ENCODE assay signal across 11 mouse cellular contexts in genomic region chr19:30548411-30549043, GRCm38 (mm10). TPM values are rescaled to one million over a fixed set of nuclear protein-coding genes. Genes with fewer than 3 reads are reported as not detected.
DNase-seq lines count a peak whose midpoint lies in the region; ATAC-seq lines count a peak whose summit lies in the region.
"Had no signal": no experiment of that assay in that cellular context is flagged by ENCODE, and none has a peak within 500 bp of the region (broad histone marks: within the 10 kb centered on the region; RNA-seq: fewer than 3 reads in every experiment).

No protein-coding gene starts in this region.

- peak overlapping the region; percentile 31; the same call in 1 of the 2 replicates for H3K27ac ChIP-seq in heart, embryonic 10.5 days
- no peak overlapping the region for H3K27ac ChIP-seq in intestine, embryonic 15.5 days
- H3K27ac ChIP-seq in midbrain, embryonic 13.5 days, result no peak overlapping the region

- H3K4me1 ChIP-seq in heart, embryonic 10.5 days, result peaks cover 21% of the 10 kb centered on the region
- peaks cover 13% of the 10 kb centered on the region for H3K4me1 ChIP-seq in intestine, embryonic 15.5 days (replicated peaks)
- peaks cover 24% of the 10 kb centered on the region for H3K4me1 ChIP-seq in midbrain, embryonic 13.5 days (replicated peaks)

- WGBS in heart, embryonic 10.5 days, result under 1% methylated on average over 23 of the region's 23 CpGs
- WGBS in intestine, embryonic 15.5 days, result 1% methylated on average over 23 of the region's 23 CpGs
- WGBS in midbrain, embryonic 13.5 days, result under 1% methylated on average over 23 of the region's 23 CpGs

- H3K36me3 ChIP-seq in heart, embryonic 10.5 days, result no peaks in the 10 kb centered on the region
- no peaks in the 10 kb centered on the region for H3K36me3 ChIP-seq in intestine, embryonic 15.5 days
- no peaks in the 10 kb centered on the region for H3K36me3 ChIP-seq in midbrain, embryonic 13.5 days

- no peak for ATAC-seq in intestine, embryonic 15.5 days
- ATAC-seq in midbrain, embryonic 13.5 days, result peak; percentile 64

- H3K27me3 ChIP-seq in heart, embryonic 10.5 days (ENCODE audit: insufficient read depth, poor library complexity, severe bottlenecking), result peaks cover 53% of the 10 kb centered on the region
- H3K27me3 ChIP-seq in intestine, embryonic 15.5 days (replicated peaks), result peaks cover 31% of the 10 kb centered on the region
- peaks cover 72% of the 10 kb centered on the region for H3K27me3 ChIP-seq in midbrain, embryonic 13.5 days

- intact Hi-C loops in heart, postnatal 14 days (cut with DNase I), result no loop called here

- no peak overlapping the region for H3K9ac ChIP-seq in intestine, embryonic 15.5 days
- peak overlapping the region; percentile 50 for H3K9ac ChIP-seq in midbrain, embryonic 13.5 days (replicated peaks)

- peak overlapping the region; percentile 57 for H3K4me2 ChIP-seq in intestine, embryonic 15.5 days (replicated peaks)
- peak overlapping the region; percentile 65 for H3K4me2 ChIP-seq in midbrain, embryonic 13.5 days (replicated peaks)

- peak; percentile 77 for DNase-seq in heart, embryonic 10.5 days (ENCODE audit: low spot score)
- no peak for DNase-seq in heart, postnatal 14 days
- DNase-seq in embryo, embryonic 10 days (ENCODE audit: low spot score), result peak; percentile 54
- no peak for DNase-seq in spleen, postnatal 36 days (ENCODE audit: low spot score in 2 of 2)
- DNase-seq in thymus, adult 18-20 months, result no peak
- DNase-seq in frontal cortex, adult 2 months (ENCODE audit: extremely low spot score in 1 of 2, low spot score in 1 of 2), result no peak

- H3K4me3 ChIP-seq in heart, embryonic 10.5 days, result peak overlapping the region; percentile 58
- H3K4me3 ChIP-seq in intestine, embryonic 15.5 days (replicated peaks), result peak overlapping the region; percentile 25
- peak overlapping the region; percentile 40 for H3K4me3 ChIP-seq in midbrain, embryonic 13.5 days (replicated peaks)
- H3K4me3 ChIP-seq: erythroblast, embryonic 14.5 days had no signal

- H3K9me3 ChIP-seq in heart, embryonic 10.5 days, result no peaks in the 10 kb centered on the region
- H3K9me3 ChIP-seq in intestine, embryonic 15.5 days, result no peaks in the 10 kb centered on the region
- H3K9me3 ChIP-seq in midbrain, embryonic 13.5 days, result no peaks in the 10 kb centered on the region

RNA-seq across cellular contexts. Expression of gene Dkk1, which starts 0.9 kb away (rescaled TPM):
- polyA plus RNA-seq in heart, embryonic 10.5 days (2016; fragmentation: Nextera tagmentation; extraction: Ambion mirVana), result 4.2 and 16.2 TPM in 2 replicates
- total RNA-seq in heart, postnatal 14 days (2021), result not detected
- polyA plus RNA-seq in intestine, embryonic 15.5 days (2015; fragmentation: Nextera tagmentation; extraction: Ambion mirVana), result 1.1 and 1.4 TPM in 2 replicates
- polyA plus RNA-seq in midbrain, embryonic 13.5 days (2015; fragmentation: Nextera tagmentation; extraction: Ambion mirVana), result 2.3 and 4.3 TPM in 2 replicates
- 0.06 TPM in 2 replicates for polyA plus RNA-seq in frontal cortex, adult 2 months (2012; rRNA removed)
- polyA plus RNA-seq: C2C12; erythroblast, embryonic 14.5 days; small intestine, adult 2 months had no signal

Comparison
In these comparisons a context has a peak if more than half of its experiments do, and no peak if none do; other contexts are left out.
1. DNase-seq: peak in heart, embryonic 10.5 days (single experiment) and embryo, embryonic 10 days (single experiment); none in heart, postnatal 14 days (0 of 2), spleen, postnatal 36 days (0 of 2), thymus, adult 18-20 months (0 of 2) and frontal cortex, adult 2 months (0 of 2).
2. Peak in every context shown above with its lines, with median percentiles within 50 percentile points of each other: H3K4me3 ChIP-seq.